Mouse (Mus musculus): ENCODE measurements at regions not wholly inside any gene's neighbourhood (a gene's known extent, or its start where the extent isn't known, plus 50 kb on each side); places are given as distances from the start of the nearest gene placed in this dataset.

GRCm38 (mm10) chr7:137575491-137575890 lies 138.1 kb downstream of the Glrx3 start:
- TF ChIP-seq CTCF (IDR thresholded peaks at IDR 0.05; ENCODE audit: low read depth, low read length) (no peak), POLR2A (IDR thresholded peaks at IDR 0.05; ENCODE audit: extremely low read depth, insufficient read depth, low read length) (no peak)
